Mouse (Mus musculus) erythroblast, embryonic 14.5 days (primary cell): ENCODE results near the gene Krt84. TPM values are rescaled to one million over a fixed set of nuclear protein-coding genes. Genes with fewer than 3 reads are reported as not detected.
"Not testable (repeated sequence)": the region's sequence is repeated elsewhere in the genome, so short reads cannot be mapped to it uniquely, and the experiment has no call there.

Experiments
- H3K27me3 ChIP-seq: 2 replicates; pipeline ENCODE4 v1.6.1; 2012; ENCODE audit warnings: inconsistent platforms; ENCODE audit not compliant: control insufficient read depth
- H3K36me3 ChIP-seq: 2 replicates; pipeline ENCODE4 v1.6.1; 2012; ENCODE audit warnings: mild to moderate bottlenecking, inconsistent platforms; ENCODE audit not compliant: control insufficient read depth
- H3K4me1 ChIP-seq: 2 replicates; pipeline ENCODE4 v1.6.1; 2012; ENCODE audit warnings: inconsistent platforms; ENCODE audit not compliant: control insufficient read depth
- H3K4me3 ChIP-seq: replicated peaks from 2 replicates; pipeline ENCODE3; 2012; ENCODE audit warnings: moderate library complexity, mild to moderate bottlenecking, inconsistent platforms
- H3K9me3 ChIP-seq: 2 replicates; pipeline ENCODE4 v1.6.1; 2012; ENCODE audit warnings: low read length, inconsistent platforms, mixed read lengths; ENCODE audit not compliant: control insufficient read depth
- GATA1 ChIP-seq: IDR thresholded peaks from 2 replicates; pipeline ENCODE4 v1.6.1; 2012; ENCODE audit warnings: low read length, inconsistent platforms, mixed read lengths
- TAL1 ChIP-seq: IDR thresholded peaks from 3 replicates; pipeline ENCODE4 v1.6.1; 2012; ENCODE audit warnings: low read length, inconsistent platforms, mixed read lengths
- polyA plus RNA-seq: library from polyadenylated mRNA; stranded (reverse); fragments of >175 nt; gene quantifications from 2 replicates; pipeline ENCODE4 v1.2.3, GENCODE M21; 2012

The Krt84 gene
- polyA plus RNA-seq, 1 experiment: not detected

GRCm38 (mm10) chr15:101544478-101544877 lies 11.9 kb upstream of the Krt84 start:
- Histone ChIP-seq H3K36me3 (no peaks in the 10 kb centered on the region), H3K4me3 (no peak overlapping the region), H3K9me3 (no peaks in the 10 kb centered on the region)

DNA sequence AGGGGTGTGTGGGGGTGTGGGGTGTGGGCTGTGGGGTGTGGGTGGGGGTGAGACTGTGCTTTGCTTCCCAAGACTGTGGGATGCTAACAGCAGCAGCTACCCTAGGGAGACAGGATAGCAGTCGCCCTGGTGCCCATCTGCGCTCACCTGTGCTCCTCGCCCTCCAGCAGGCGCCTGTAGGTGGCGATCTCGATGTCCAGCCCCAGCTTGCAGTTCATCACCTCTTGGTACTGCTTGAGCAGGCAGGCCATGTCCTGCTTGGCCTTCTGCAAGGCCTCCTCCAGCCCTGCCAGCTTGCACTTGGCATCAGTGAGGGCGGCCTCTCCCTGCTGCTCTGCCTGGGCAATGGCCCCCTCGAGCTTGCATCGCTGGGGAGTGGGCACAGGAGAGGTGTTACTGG lies 9.9 kb upstream of the Krt84 start:
- TF ChIP-seq GATA1 (no peak), TAL1 (no peak)
- Histone ChIP-seq H3K27me3 (no peaks in the 10 kb centered on the region), H3K9me3 (no peaks in the 10 kb centered on the region)

More at GRCm38 (mm10) chr15:101544478-101544877, 11.9 kb upstream of the Krt84 start:
- Histone ChIP-seq H3K4me1 (no peaks in the 10 kb centered on the region), H3K27me3 (no peaks in the 10 kb centered on the region)
- TF ChIP-seq TAL1 (no peak), GATA1 (no peak)

DNA sequence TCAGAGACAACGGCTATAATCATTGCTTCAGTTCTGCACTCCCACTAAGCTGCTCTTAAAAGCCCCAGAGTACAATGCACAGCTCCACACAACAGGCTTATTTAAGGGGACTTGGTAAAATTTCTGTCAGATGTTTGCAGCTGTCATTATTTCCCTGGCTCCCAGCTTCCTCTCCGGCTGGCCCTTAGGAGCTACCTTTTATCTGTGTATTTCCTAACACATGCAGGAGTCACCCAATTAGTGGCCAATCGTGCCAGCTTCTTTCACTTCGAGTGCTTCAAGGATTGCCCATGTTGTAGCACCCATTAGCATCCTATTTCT lies 5.9 kb upstream of the Krt84 start:
- no peaks in the 10 kb centered on the region for H3K36me3 ChIP-seq
- no peaks in the 10 kb centered on the region for H3K9me3 ChIP-seq
- no peaks in the 10 kb centered on the region for H3K4me1 ChIP-seq
- H3K27me3 ChIP-seq: no peaks in the 10 kb centered on the region
- H3K4me3 ChIP-seq: no peak overlapping the region
- TF ChIP-seq TAL1: no peak
- no peak for TF ChIP-seq GATA1

More for the DNA sequence above, 9.9 kb upstream of the Krt84 start:
- H3K36me3 ChIP-seq: no peaks in the 10 kb centered on the region
- H3K4me3 ChIP-seq: no peak overlapping the region
- no peaks in the 10 kb centered on the region for H3K4me1 ChIP-seq

DNA sequence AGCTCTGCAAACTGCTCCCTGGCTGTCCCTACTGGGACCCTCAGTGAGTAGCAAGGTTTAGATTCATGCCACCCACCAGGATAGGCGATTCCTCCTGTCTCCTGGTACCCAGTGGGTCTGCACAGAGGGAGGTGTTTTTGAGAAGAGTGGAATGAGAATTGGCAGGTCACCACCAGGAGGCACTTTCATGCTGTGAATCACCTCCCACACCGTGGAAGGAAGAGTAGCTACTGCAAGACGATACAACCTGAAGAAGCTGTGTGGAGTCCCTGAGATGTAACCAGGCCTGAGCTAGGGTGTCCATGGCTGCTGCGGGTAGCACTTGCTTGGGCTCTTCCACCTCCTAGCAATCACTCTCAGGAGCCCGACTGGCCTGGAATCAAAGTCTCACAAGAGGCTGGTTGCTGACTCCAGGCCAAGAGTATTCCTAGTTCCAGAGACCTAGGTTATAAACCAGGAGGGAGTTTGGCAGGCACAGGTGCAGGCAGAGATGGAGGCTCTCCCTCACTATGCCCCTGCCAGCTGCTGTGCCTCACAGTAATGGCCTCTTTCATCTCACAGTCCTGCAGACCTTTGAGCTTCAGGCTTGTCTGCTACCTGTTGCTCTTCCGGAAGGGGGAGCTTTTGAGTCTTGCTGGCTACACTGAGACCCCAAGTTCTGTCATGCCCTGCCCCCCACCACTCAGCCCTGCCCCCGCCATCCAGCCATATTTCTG lies 5.4 kb upstream of the Krt84 start:
- Histone ChIP-seq H3K27me3 (no peaks in the 10 kb centered on the region), H3K9me3 (no peaks in the 10 kb centered on the region)
- TF ChIP-seq TAL1 (no peak), GATA1 (no peak)

GRCm38 (mm10) chr15:101536054-101536850 lies 3.6 kb upstream of the Krt84 start:
- H3K4me1 ChIP-seq: no peaks in the 10 kb centered on the region
- no peaks in the 10 kb centered on the region for H3K9me3 ChIP-seq
- no peak for TF ChIP-seq TAL1
- no peak for TF ChIP-seq GATA1
- no peaks in the 10 kb centered on the region for H3K36me3 ChIP-seq
- H3K27me3 ChIP-seq: no peaks in the 10 kb centered on the region
- H3K4me3 ChIP-seq: no peak overlapping the region

More for the DNA sequence above, 5.4 kb upstream of the Krt84 start:
- Histone ChIP-seq H3K4me3 (no peak overlapping the region), H3K36me3 (no peaks in the 10 kb centered on the region), H3K4me1 (no peaks in the 10 kb centered on the region)

DNA sequence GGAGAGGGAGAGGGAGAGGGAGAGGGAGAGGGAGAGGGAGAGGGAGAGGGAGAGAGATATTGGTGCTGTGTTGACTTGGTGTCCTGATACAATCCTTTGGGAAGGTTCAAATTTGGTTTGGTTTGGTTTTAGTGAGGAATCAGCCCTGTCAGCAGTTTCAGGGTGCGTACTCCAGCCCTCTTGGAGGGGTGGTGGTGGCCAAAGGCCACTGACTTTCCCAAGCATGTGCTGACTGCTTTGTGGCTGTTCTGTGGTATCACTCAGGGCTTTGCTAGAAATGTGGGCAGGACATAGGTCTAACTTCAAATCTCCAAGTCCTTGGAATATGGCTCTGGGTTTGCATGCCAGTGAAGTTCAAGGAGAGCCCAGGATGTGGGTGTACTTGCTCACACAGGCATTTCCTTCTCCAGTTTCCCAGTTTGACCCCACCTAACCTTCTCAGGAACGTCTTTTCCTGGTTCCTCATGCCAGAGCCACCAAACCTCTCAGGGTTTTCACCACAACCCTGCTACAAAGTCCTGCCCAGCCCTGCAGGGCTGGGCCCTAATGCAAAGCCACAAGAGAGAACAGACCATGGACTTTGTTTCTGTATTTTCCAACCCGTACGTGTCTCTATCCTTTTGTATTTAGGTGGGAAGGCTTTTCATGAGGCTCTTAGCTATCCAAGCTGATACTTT lies 9.9 kb downstream of the Krt84 start:
- H3K27me3 ChIP-seq: no peaks in the 10 kb centered on the region
- no peaks in the 10 kb centered on the region for H3K4me1 ChIP-seq
- H3K9me3 ChIP-seq: no peaks in the 10 kb centered on the region
- H3K4me3 ChIP-seq: no peak overlapping the region
- TF ChIP-seq GATA1: no peak
- TF ChIP-seq TAL1: no peak
- no peaks in the 10 kb centered on the region for H3K36me3 ChIP-seq

GRCm38 (mm10) chr15:101519792-101520191 lies 12.8 kb downstream of the Krt84 start:
- no peak for TF ChIP-seq TAL1
- TF ChIP-seq GATA1: no peak
- H3K36me3 ChIP-seq: no peaks in the 10 kb centered on the region
- H3K4me3 ChIP-seq: no peak overlapping the region
- no peaks in the 10 kb centered on the region for H3K27me3 ChIP-seq
- no peaks in the 10 kb centered on the region for H3K9me3 ChIP-seq
- no peaks in the 10 kb centered on the region for H3K4me1 ChIP-seq

DNA sequence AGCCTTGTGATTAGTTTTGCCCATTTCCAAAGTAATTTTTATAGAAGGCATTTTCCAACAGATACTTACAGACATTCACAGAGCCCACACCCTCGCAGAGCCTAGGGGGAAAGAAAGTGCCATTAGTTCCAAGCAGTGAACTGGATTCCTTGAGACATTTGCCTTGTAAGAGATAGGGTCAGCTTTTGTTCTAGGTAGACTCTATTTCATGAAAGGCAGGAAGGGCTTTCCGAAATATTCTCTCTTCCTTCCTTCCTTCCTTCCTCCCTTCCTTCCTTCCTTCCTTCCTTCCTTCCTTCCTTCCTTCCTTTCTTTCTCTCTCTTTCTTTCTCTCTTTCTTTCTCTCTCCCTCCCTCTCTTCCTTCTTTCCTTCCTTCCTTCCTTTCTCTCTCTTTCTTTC lies 15.5 kb downstream of the Krt84 start, which contains the start of gene Gm49425:
Gene Gm49425 (minus strand): TSS at position 101 of the 400 bp plus-strand sequence.
- not testable (repeated sequence) for H3K4me1 ChIP-seq, H3K4me3 ChIP-seq, H3K9me3 ChIP-seq, H3K27me3 ChIP-seq, H3K36me3 ChIP-seq

GRCm38 (mm10) chr15:101508247-101508646 lies 24.4 kb downstream of the Krt84 start:
- Histone ChIP-seq H3K4me1 (no peaks in the 10 kb centered on the region), H3K36me3 (no peaks in the 10 kb centered on the region), H3K4me3 (no peak overlapping the region), H3K27me3 (no peaks in the 10 kb centered on the region), H3K9me3 (no peaks in the 10 kb centered on the region)
- no peak for TF ChIP-seq GATA1
